Mouse (Mus musculus): ENCODE data around the gene Galr3. TPM values are rescaled to one million over a fixed set of nuclear protein-coding genes. Genes with fewer than 3 reads are reported as not detected.

The Galr3 gene
- total and polyA plus RNA-seq, 2 experiments from 2014 or later = not detected

GRCm38 (mm10) chr15:79066276-79066675, 24.6 kb downstream of the Galr3 start:
- 56% methylated on average over 2 of the region's 2 CpGs for WGBS
- H3K9ac ChIP-seq (replicated peaks; ENCODE audit: low read depth, low read length) = no peak overlapping the region
- no peak overlapping the region for H3K27ac ChIP-seq (ENCODE audit: low read depth)
- no peaks in the 10 kb centered on the region for H3K9me3 ChIP-seq (replicated peaks; ENCODE audit: control insufficient read depth, low read length)
- DNase-seq (ENCODE audit: low spot score) = no peak
- no peaks in the 10 kb centered on the region for H3K36me3 ChIP-seq (replicated peaks; ENCODE audit: control insufficient read depth, insufficient read depth, low read length)
- no peaks in the 10 kb centered on the region for H3K27me3 ChIP-seq (ENCODE audit: control insufficient read depth, insufficient read depth, low read length)
- H3K4me2 ChIP-seq (ENCODE audit: low read depth, low read length) = no peak overlapping the region
- no peak overlapping the region for H3K4me3 ChIP-seq (ENCODE audit: low read depth, low read length)
- H3K4me1 ChIP-seq (ENCODE audit: control insufficient read depth, insufficient read depth) = peaks cover 13% of the 10 kb centered on the region; the same call in 1 of the 2 replicates
- TF ChIP-seq CTCF (IDR thresholded peaks at IDR 0.05; ENCODE audit: low read depth) (no peak), EP300 (IDR thresholded peaks at IDR 0.05; ENCODE audit: low read depth) (no peak)
- no peak for ATAC-seq (ENCODE audit: insufficient read depth, low read depth)

GRCm38 (mm10) chr15:79067631-79068030, 25.9 kb downstream of the Galr3 start:
- no peak for DNase-seq (ENCODE audit: low spot score)
- WGBS = 35% methylated on average over 3 of the region's 3 CpGs
- Histone ChIP-seq H3K4me3 (ENCODE audit: low read depth, low read length) (no peak overlapping the region), H3K4me1 (ENCODE audit: control insufficient read depth, insufficient read depth) (0 out of 2 replicates have a peak, but pooled peaks cover 5% of the 10 kb centered on the region), H3K9ac (replicated peaks; ENCODE audit: low read depth, low read length) (no peak overlapping the region), H3K4me2 (ENCODE audit: low read depth, low read length) (no peak overlapping the region), H3K27ac (ENCODE audit: low read depth) (no peak overlapping the region), H3K36me3 (replicated peaks; ENCODE audit: control insufficient read depth, insufficient read depth, low read length) (no peaks in the 10 kb centered on the region), H3K9me3 (replicated peaks; ENCODE audit: control insufficient read depth, low read length) (no peaks in the 10 kb centered on the region), H3K27me3 (ENCODE audit: control insufficient read depth, insufficient read depth, low read length) (no peaks in the 10 kb centered on the region)
- TF ChIP-seq EP300 (IDR thresholded peaks at IDR 0.05; ENCODE audit: low read depth) = no peak
- no peak for TF ChIP-seq CTCF (IDR thresholded peaks at IDR 0.05; ENCODE audit: low read depth)
- ATAC-seq (ENCODE audit: insufficient read depth, low read depth) = no peak

- Histone ChIP-seq H3K4me3 (ENCODE audit: low read depth, low read length) (no peak overlapping the region), H3K4me1 (ENCODE audit: control insufficient read depth, insufficient read depth) (0 out of 2 replicates have a peak, but pooled peaks cover 3% of the 10 kb centered on the region), H3K36me3 (replicated peaks; ENCODE audit: control insufficient read depth, insufficient read depth, low read length) (no peaks in the 10 kb centered on the region), H3K9me3 (replicated peaks; ENCODE audit: control insufficient read depth, low read length) (no peaks in the 10 kb centered on the region), H3K4me2 (ENCODE audit: low read depth, low read length) (no peak overlapping the region), H3K9ac (replicated peaks; ENCODE audit: low read depth, low read length) (no peak overlapping the region), H3K27me3 (ENCODE audit: control insufficient read depth, insufficient read depth, low read length) (no peaks in the 10 kb centered on the region), H3K27ac (ENCODE audit: low read depth) (no peak overlapping the region)
- ATAC-seq (ENCODE audit: insufficient read depth, low read depth) (no peak), DNase-seq (ENCODE audit: low spot score) (no peak)
- 62% methylated on average over 3 of the region's 3 CpGs for WGBS
- TF ChIP-seq EP300 (IDR thresholded peaks at IDR 0.05; ENCODE audit: low read depth) (no peak), CTCF (IDR thresholded peaks at IDR 0.05; ENCODE audit: low read depth) (no peak)
Measured at GRCm38 (mm10) chr15:79068416-79068815, 26.7 kb downstream of the Galr3 start.

- peaks cover 3% of the 10 kb centered on the region; the same call in 1 of the 2 replicates for H3K36me3 ChIP-seq (replicated peaks; ENCODE audit: control insufficient read depth, insufficient read depth, low read length)
- no peak overlapping the region for H3K4me2 ChIP-seq (ENCODE audit: low read depth, low read length)
- 64% methylated on average over 5 of the region's 5 CpGs for WGBS
- TF ChIP-seq EP300 (IDR thresholded peaks at IDR 0.05; ENCODE audit: low read depth) (no peak), CTCF (IDR thresholded peaks at IDR 0.05; ENCODE audit: low read depth) (peak; percentile 72)
- no peaks in the 10 kb centered on the region for H3K9me3 ChIP-seq (replicated peaks; ENCODE audit: control insufficient read depth, low read length)
- H3K27me3 ChIP-seq (ENCODE audit: control insufficient read depth, insufficient read depth, low read length) = no peaks in the 10 kb centered on the region
- ATAC-seq (ENCODE audit: insufficient read depth, low read depth) (no peak), DNase-seq (ENCODE audit: low spot score) (peak; percentile 47)
- H3K27ac ChIP-seq (ENCODE audit: low read depth) = no peak overlapping the region
- no peak overlapping the region for H3K4me3 ChIP-seq (ENCODE audit: low read depth, low read length)
- no peak overlapping the region for H3K9ac ChIP-seq (replicated peaks; ENCODE audit: low read depth, low read length)
- H3K4me1 ChIP-seq (ENCODE audit: control insufficient read depth, insufficient read depth) = peaks cover 6% of the 10 kb centered on the region
Measured at GRCm38 (mm10) chr15:79071117-79072039, 29.7 kb downstream of the Galr3 start.

- H3K27ac ChIP-seq (ENCODE audit: low read depth) = no peak overlapping the region
- DNase-seq (ENCODE audit: low spot score) (no peak), ATAC-seq (ENCODE audit: insufficient read depth, low read depth) (no peak)
- no peak overlapping the region for H3K9ac ChIP-seq (replicated peaks; ENCODE audit: low read depth, low read length)
- no peak overlapping the region for H3K4me3 ChIP-seq (ENCODE audit: low read depth, low read length)
- TF ChIP-seq EP300 (IDR thresholded peaks at IDR 0.05; ENCODE audit: low read depth) = no peak
- TF ChIP-seq CTCF (IDR thresholded peaks at IDR 0.05; ENCODE audit: low read depth) = no peak
- no peaks in the 10 kb centered on the region for H3K27me3 ChIP-seq (ENCODE audit: control insufficient read depth, insufficient read depth, low read length)
- H3K9me3 ChIP-seq (replicated peaks; ENCODE audit: control insufficient read depth, low read length) = no peaks in the 10 kb centered on the region
- peaks cover 27% of the 10 kb centered on the region for H3K36me3 ChIP-seq (replicated peaks; ENCODE audit: control insufficient read depth, insufficient read depth, low read length)
- peaks cover 6% of the 10 kb centered on the region for H3K4me1 ChIP-seq (ENCODE audit: control insufficient read depth, insufficient read depth)
- H3K4me2 ChIP-seq (ENCODE audit: low read depth, low read length) = no peak overlapping the region
Measured at GRCm38 (mm10) chr15:79073752-79074151, 32.1 kb downstream of the Galr3 start.

All from heart, postnatal 0 days (tissue).